Mouse (Mus musculus) neural tube, embryonic 12.5 days (tissue): Measurements from ENCODE around the gene Pclo. TPM values are rescaled to one million over a fixed set of nuclear protein-coding genes. Genes with fewer than 3 reads are reported as not detected.

Experiments used
- ATAC-seq: fragments of 200-750 bp; cut with Nextera tagmentation; 2 replicates; pipeline ENCODE4 v1.8.0; 2017; ENCODE audit warnings: low read depth, mild to moderate bottlenecking, moderate TSS enrichment, moderate library complexity; ENCODE audit not compliant: low FRiP score
- H3K27ac ChIP-seq: fragments of 300-500 bp; sonication (generic); 2 replicates; pipeline ENCODE4 v1.5.1; 2016
- H3K27me3 ChIP-seq: fragments of 300-500 bp; sonication (generic); replicated peaks from 2 replicates; pipeline ENCODE4 v1.6.1; 2016; ENCODE audit warnings: mild to moderate bottlenecking
- H3K36me3 ChIP-seq: fragments of 300-500 bp; sonication (generic); 2 replicates; pipeline ENCODE4 v1.6.1; 2016; ENCODE audit warnings: mild to moderate bottlenecking
- H3K4me1 ChIP-seq: fragments of 300-500 bp; sonication (generic); 2 replicates; pipeline ENCODE4 v1.6.1; 2016
- H3K4me2 ChIP-seq: fragments of 300-500 bp; sonication (generic); replicated peaks from 2 replicates; pipeline ENCODE4 v1.6.1; 2016; ENCODE audit warnings: mild to moderate bottlenecking
- H3K4me3 ChIP-seq: fragments of 300-500 bp; sonication (generic); 2 replicates; pipeline ENCODE4 v1.5.1; 2016
- H3K9ac ChIP-seq: fragments of 300-500 bp; sonication (generic); 2 replicates; pipeline ENCODE4 v1.6.1; 2016; ENCODE audit warnings: mild to moderate bottlenecking
- H3K9me3 ChIP-seq: fragments of 300-500 bp; sonication (generic); 2 replicates; pipeline ENCODE4 v1.6.1; 2016; ENCODE audit warnings: mild to moderate bottlenecking
- WGBS: fragments of 180-500 bp; shearing (Covaris S2); methylation state at CpG from one replicate; pipeline ENCODE4 v1.1.7; 2016; 5-methylcytosine and 5-hydroxymethylcytosine counted together
- polyA plus RNA-seq: library from polyadenylated mRNA; unstranded; fragments of >200 nt; fragmentation: Nextera tagmentation; extraction: Ambion mirVana; gene quantifications from 2 replicates; pipeline ENCODE4 v1.2.1, GENCODE M21; 2016

Gene Pclo
- polyA plus RNA-seq, 1 experiment from 2014 or later, result 5.0 TPM

- H3K4me3 ChIP-seq, result no peak overlapping the region
- no peak for ATAC-seq
- H3K27me3 ChIP-seq, result no peaks in the 10 kb centered on the region
- H3K4me2 ChIP-seq, result no peak overlapping the region
- no peak overlapping the region for H3K27ac ChIP-seq
- H3K36me3 ChIP-seq, result no peaks in the 10 kb centered on the region
- no peak overlapping the region for H3K9ac ChIP-seq
- no peaks in the 10 kb centered on the region for H3K4me1 ChIP-seq
- no peaks in the 10 kb centered on the region for H3K9me3 ChIP-seq
Observed at GRCm38 (mm10) chr5:14700900-14701299, 186.2 kb downstream of the Pclo start.

- ATAC-seq, result no peak
- 54% methylated on average over 2 of the region's 2 CpGs for WGBS
- Histone ChIP-seq H3K27me3 (no peaks in the 10 kb centered on the region), H3K36me3 (no peaks in the 10 kb centered on the region), H3K4me1 (no peaks in the 10 kb centered on the region), H3K9ac (no peak overlapping the region), H3K9me3 (no peaks in the 10 kb centered on the region), H3K4me2 (no peak overlapping the region), H3K4me3 (no peak overlapping the region), H3K27ac (no peak overlapping the region)
Observed at GRCm38 (mm10) chr5:14705423-14705822, 190.7 kb downstream of the Pclo start.

- Histone ChIP-seq H3K4me1 (no peaks in the 10 kb centered on the region), H3K4me2 (no peak overlapping the region), H3K9me3 (no peaks in the 10 kb centered on the region), H3K27me3 (no peaks in the 10 kb centered on the region), H3K9ac (no peak overlapping the region), H3K27ac (no peak overlapping the region), H3K4me3 (no peak overlapping the region), H3K36me3 (no peaks in the 10 kb centered on the region)
- ATAC-seq, result peak; percentile 43; the same call in 1 of the 2 replicates
- 70% methylated on average over 4 of the region's 4 CpGs for WGBS
Observed at GRCm38 (mm10) chr5:14707311-14707710, 192.6 kb downstream of the Pclo start.

- Histone ChIP-seq H3K9me3 (no peaks in the 10 kb centered on the region), H3K4me3 (no peak overlapping the region), H3K4me2 (no peak overlapping the region), H3K27ac (no peak overlapping the region), H3K9ac (no peak overlapping the region), H3K4me1 (no peaks in the 10 kb centered on the region), H3K36me3 (no peaks in the 10 kb centered on the region), H3K27me3 (no peaks in the 10 kb centered on the region)
- 87% methylated on average over 3 of the region's 3 CpGs for WGBS
- no peak for ATAC-seq
Observed at GRCm38 (mm10) chr5:14723576-14723975, 208.9 kb downstream of the Pclo start.

- H3K4me3 ChIP-seq, result no peak overlapping the region
- H3K9me3 ChIP-seq, result no peaks in the 10 kb centered on the region
- no peaks in the 10 kb centered on the region for H3K27me3 ChIP-seq
- H3K4me1 ChIP-seq, result no peaks in the 10 kb centered on the region
- WGBS, result 89% methylated on average over 3 of the region's 3 CpGs
- no peak overlapping the region for H3K9ac ChIP-seq
- H3K27ac ChIP-seq, result no peak overlapping the region
- no peak for ATAC-seq
- no peak overlapping the region for H3K4me2 ChIP-seq
- H3K36me3 ChIP-seq, result no peaks in the 10 kb centered on the region
Observed at GRCm38 (mm10) chr5:14728676-14729253, 214.0 kb downstream of the Pclo start.

- H3K27me3 ChIP-seq, result no peaks in the 10 kb centered on the region
- no peak overlapping the region for H3K4me3 ChIP-seq
- H3K4me2 ChIP-seq, result no peak overlapping the region
- H3K9me3 ChIP-seq, result no peaks in the 10 kb centered on the region
- no peaks in the 10 kb centered on the region for H3K36me3 ChIP-seq
- H3K9ac ChIP-seq, result no peak overlapping the region
- no peak overlapping the region for H3K27ac ChIP-seq
- H3K4me1 ChIP-seq, result no peaks in the 10 kb centered on the region
- no peak for ATAC-seq
Observed at GRCm38 (mm10) chr5:14750882-14751281, 236.2 kb downstream of the Pclo start.

- Histone ChIP-seq H3K4me1 (no peaks in the 10 kb centered on the region), H3K36me3 (no peaks in the 10 kb centered on the region), H3K27me3 (no peaks in the 10 kb centered on the region), H3K9me3 (no peaks in the 10 kb centered on the region), H3K4me2 (no peak overlapping the region), H3K9ac (no peak overlapping the region), H3K4me3 (no peak overlapping the region), H3K27ac (no peak overlapping the region)
- WGBS, result 92% methylated on average over 11 of the region's 11 CpGs
- no peak for ATAC-seq
Observed at GRCm38 (mm10) chr5:14766686-14767085, 252.0 kb downstream of the Pclo start.

- Histone ChIP-seq H3K4me2 (no peak overlapping the region), H3K9me3 (no peaks in the 10 kb centered on the region), H3K27ac (no peak overlapping the region), H3K27me3 (no peaks in the 10 kb centered on the region), H3K4me3 (no peak overlapping the region), H3K36me3 (no peaks in the 10 kb centered on the region), H3K9ac (no peak overlapping the region), H3K4me1 (no peaks in the 10 kb centered on the region)
- ATAC-seq, result no peak
- WGBS, result 25% methylated on average over 1 of the region's 1 CpGs
Observed at GRCm38 (mm10) chr5:14782362-14783082, 267.8 kb downstream of the Pclo start.

GRCm38 (mm10) chr5:14793891-14794290, 279.2 kb downstream of the Pclo start:
- Histone ChIP-seq H3K9ac (no peak overlapping the region), H3K4me2 (no peak overlapping the region), H3K27me3 (no peaks in the 10 kb centered on the region), H3K9me3 (no peaks in the 10 kb centered on the region), H3K4me1 (no peaks in the 10 kb centered on the region), H3K36me3 (no peaks in the 10 kb centered on the region), H3K4me3 (no peak overlapping the region), H3K27ac (no peak overlapping the region)
- ATAC-seq, result no peak
- 92% methylated on average over 9 of the region's 9 CpGs for WGBS

- Histone ChIP-seq H3K4me1 (no peaks in the 10 kb centered on the region), H3K4me2 (no peak overlapping the region), H3K36me3 (no peaks in the 10 kb centered on the region), H3K27ac (no peak overlapping the region), H3K9me3 (no peaks in the 10 kb centered on the region), H3K4me3 (no peak overlapping the region), H3K9ac (no peak overlapping the region), H3K27me3 (no peaks in the 10 kb centered on the region)
- WGBS, result 5% methylated on average over 6 of the region's 6 CpGs
- peak; percentile 89 for ATAC-seq
Observed at GRCm38 (mm10) chr5:14807136-14807535, 292.4 kb downstream of the Pclo start.

- Histone ChIP-seq H3K36me3 (no peaks in the 10 kb centered on the region), H3K4me3 (no peak overlapping the region), H3K9me3 (no peaks in the 10 kb centered on the region), H3K4me2 (no peak overlapping the region), H3K9ac (no peak overlapping the region), H3K4me1 (no peaks in the 10 kb centered on the region), H3K27me3 (no peaks in the 10 kb centered on the region), H3K27ac (no peak overlapping the region)
- 81% methylated on average over 3 of the region's 3 CpGs for WGBS
- no peak for ATAC-seq
Observed at GRCm38 (mm10) chr5:14833165-14833860, 318.6 kb downstream of the Pclo start.

- WGBS, result 83% methylated on average over 4 of the region's 4 CpGs
- Histone ChIP-seq H3K9ac (no peak overlapping the region), H3K9me3 (no peaks in the 10 kb centered on the region), H3K27me3 (no peaks in the 10 kb centered on the region), H3K4me3 (no peak overlapping the region), H3K36me3 (no peaks in the 10 kb centered on the region), H3K4me2 (no peak overlapping the region), H3K4me1 (no peaks in the 10 kb centered on the region), H3K27ac (no peak overlapping the region)
- ATAC-seq, result no peak
Observed at GRCm38 (mm10) chr5:14834155-14834991, 319.7 kb downstream of the Pclo start.
